Mouse (Mus musculus) regulatory T cell (primary cell): ENCODE results near the gene Gm2163.
"Not testable (repeated sequence)": the region's sequence is repeated elsewhere in the genome, so short reads cannot be mapped to it uniquely, and the experiment has no call there.

Source experiments
- in situ Hi-C: fragments of 300-600 bp; cut with MboI, MseI; formaldehyde crosslinking; loops from one replicate; pipeline ENCODE4 v1.15.1; 2025; ENCODE audit warnings: high pct_unique_total_duplicates

The Gm2163 gene

DNA sequence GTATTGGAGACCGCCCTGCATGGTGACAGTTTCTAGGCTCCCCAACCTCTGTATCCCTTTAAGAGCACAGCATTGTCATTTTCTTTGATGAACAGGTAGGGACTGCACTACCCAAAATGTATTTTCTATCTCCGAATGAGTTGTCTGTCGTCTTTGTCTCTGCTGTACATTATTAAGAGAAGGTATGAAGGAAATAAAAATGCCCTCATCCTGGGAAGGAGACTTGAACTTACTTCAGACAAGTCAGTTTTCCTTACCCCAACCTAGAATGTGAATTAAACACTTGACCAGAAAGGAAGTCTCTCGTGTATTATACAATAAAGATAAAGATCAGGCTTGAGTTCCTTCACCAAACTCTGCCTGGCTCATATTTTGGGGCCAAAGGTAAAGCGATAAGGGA lies at the start of gene Gm2163:
TSS of gene Gm2163 (plus strand) at position 301 of the 400 bp plus-strand sequence.
- in situ Hi-C loops = not testable (repeated sequence)

DNA sequence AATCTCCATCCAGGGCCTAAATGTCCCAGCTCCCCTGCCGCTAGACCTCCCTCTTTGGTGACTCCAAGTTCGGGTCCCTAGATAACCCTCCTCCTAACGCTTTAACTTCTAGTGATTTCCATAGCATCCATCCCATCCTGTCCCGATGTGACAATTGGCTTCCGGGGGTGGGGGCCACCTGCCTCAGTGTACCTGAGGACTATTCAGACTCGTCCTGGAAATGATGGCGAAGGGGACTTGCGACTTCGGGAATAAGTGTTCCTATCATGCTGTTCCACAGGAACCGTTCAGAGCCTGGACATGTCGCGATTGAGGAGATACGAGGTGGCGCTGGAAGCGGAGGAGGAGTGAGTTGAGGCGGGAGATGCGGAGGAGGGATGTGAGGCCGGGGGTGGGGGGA lies 27.5 kb upstream of the Gm2163 start, which contains the start of gene Gm21586:
TSS of gene Gm21586 (plus strand) at position 301 of the 400 bp plus-strand sequence.
- in situ Hi-C loops = not testable (repeated sequence)

DNA sequence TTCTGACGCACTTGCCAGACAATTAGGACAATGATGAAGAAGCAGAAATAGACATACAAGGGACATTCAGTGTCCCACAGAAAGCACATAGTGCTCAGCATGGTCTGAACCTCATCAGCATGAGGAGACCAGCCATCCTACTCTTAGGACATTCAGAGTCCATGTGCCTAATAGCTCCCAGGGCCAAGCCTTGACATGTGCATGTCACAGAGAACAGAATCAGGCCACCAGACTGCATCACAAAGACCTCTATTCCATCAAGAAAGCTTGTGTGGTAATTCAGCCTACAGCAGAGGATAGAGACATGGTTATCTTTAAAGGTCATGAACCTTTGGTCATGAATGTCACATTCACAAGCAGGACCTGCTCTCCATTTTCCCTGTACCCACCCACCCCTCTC lies 61.5 kb downstream of the Gm2163 start, which contains the start of gene Fam205a2:
TSS of gene Fam205a2 (minus strand) at position 101 of the 400 bp plus-strand sequence.
- in situ Hi-C loops = loop anchor here (10.0 kb wide), 1 partner anchor 327 kb away; the partner anchor contains the start of genes Fam205a1 and Gm12394

DNA sequence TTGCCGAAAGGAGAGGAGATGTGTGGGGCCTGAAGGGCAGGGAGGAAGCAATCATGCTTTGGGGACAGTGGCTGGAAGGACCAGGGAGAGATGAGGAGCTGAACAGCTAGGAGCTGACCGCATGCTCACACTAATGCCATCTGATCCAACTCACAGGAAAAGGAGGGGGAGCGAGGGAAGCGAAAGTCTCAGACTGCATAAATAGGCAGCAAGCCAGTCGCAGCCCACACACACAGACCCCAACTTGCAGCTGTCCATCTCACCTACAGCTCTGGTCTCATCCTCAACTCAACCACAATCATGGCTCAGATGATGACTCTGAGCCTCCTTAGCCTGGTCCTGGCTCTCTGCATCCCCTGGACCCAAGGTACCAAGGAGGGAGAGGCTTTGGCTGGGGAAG lies 145.3 kb downstream of the Gm2163 start, which contains the start of gene Gm10591:
TSS of gene Gm10591 (plus strand) at position 301 of the 400 bp plus-strand sequence.
- in situ Hi-C loops = not testable (repeated sequence)

DNA sequence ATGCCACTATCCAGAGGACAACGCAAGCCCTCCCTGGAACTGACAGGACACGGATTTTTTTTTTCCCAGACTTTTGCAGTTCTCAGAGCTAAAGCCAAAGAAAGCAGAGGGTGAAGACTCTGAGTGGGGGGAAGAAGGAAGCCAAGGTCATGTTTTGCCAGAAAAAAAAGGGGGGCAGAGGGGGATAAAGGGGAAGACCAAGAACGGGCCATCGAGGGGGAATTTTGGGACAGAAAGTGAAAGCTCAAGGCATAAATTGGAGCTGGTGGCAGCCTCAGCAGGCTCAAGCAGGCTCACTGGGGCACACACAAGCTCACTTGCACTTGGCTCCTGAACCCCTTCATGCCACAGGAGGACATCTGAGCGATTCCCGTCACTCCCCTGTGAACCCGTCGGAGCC lies 162.9 kb downstream of the Gm2163 start, which contains the start of gene Gm2564:
TSS of gene Gm2564 (plus strand) at position 301 of the 400 bp plus-strand sequence.
- in situ Hi-C loops = not testable (repeated sequence)
